Mouse (Mus musculus) stomach, postnatal 0 days (tissue): Measurements from ENCODE around the gene Rhd. TPM values are rescaled to one million over a fixed set of nuclear protein-coding genes. Genes with fewer than 3 reads are reported as not detected.

Source experiments
- ATAC-seq: fragments of 200-750 bp; cut with Nextera tagmentation; 2 replicates; pipeline ENCODE4 v1.8.0; 2017; ENCODE audit not compliant: low FRiP score, low TSS enrichment
- DNase-seq: peaks from one replicate; pipeline ENCODE4 v3.0.0-alpha.2; 2016; ENCODE audit warnings: low spot score
- H3K27ac ChIP-seq: fragments of 300-500 bp; sonication (generic); replicated peaks from 2 replicates; pipeline ENCODE4 v1.5.1; 2014; ENCODE audit warnings: mild to moderate bottlenecking, control low read depth
- H3K27me3 ChIP-seq: fragments of 300-500 bp; sonication (generic); 2 replicates; pipeline ENCODE4 v1.6.1; 2014; ENCODE audit warnings: low read length; ENCODE audit not compliant: control insufficient read depth, insufficient read depth
- H3K36me3 ChIP-seq: fragments of 300-500 bp; sonication (generic); 2 replicates; pipeline ENCODE4 v1.6.1; 2014; ENCODE audit warnings: low read length, mixed read lengths; ENCODE audit not compliant: control insufficient read depth, insufficient read depth
- H3K4me1 ChIP-seq: fragments of 300-500 bp; sonication (generic); replicated peaks from 2 replicates; pipeline ENCODE4 v1.6.1; 2014; ENCODE audit warnings: antibody characterized with exemption; ENCODE audit not compliant: control insufficient read depth, insufficient read depth
- H3K4me2 ChIP-seq: fragments of 300-500 bp; sonication (generic); replicated peaks from 2 replicates; pipeline ENCODE4 v1.6.1; 2014; ENCODE audit warnings: low read depth, mild to moderate bottlenecking, control low read depth, moderate library complexity
- H3K4me3 ChIP-seq: fragments of 300-500 bp; sonication (generic); 2 replicates; pipeline ENCODE4 v1.5.1; 2014; ENCODE audit warnings: low read depth, low read length, control low read depth
- H3K9ac ChIP-seq: fragments of 300-500 bp; sonication (generic); 2 replicates; pipeline ENCODE4 v1.6.1; 2014; ENCODE audit warnings: mild to moderate bottlenecking, low read length, control low read depth, mixed read lengths
- H3K9me3 ChIP-seq: fragments of 300-500 bp; sonication (generic); 2 replicates; pipeline ENCODE4 v1.6.1; 2016; ENCODE audit warnings: low read length; ENCODE audit not compliant: control insufficient read depth
- CTCF ChIP-seq: IDR thresholded peaks from 2 replicates; pipeline ENCODE4 v1.5.1; 2016; ENCODE audit warnings: antibody characterized with exemption, low read depth, mild to moderate bottlenecking, moderate library complexity
- EP300 ChIP-seq: optimal IDR thresholded peaks from 2 replicates; pipeline ENCODE3; 2016; ENCODE audit warnings: antibody characterized with exemption
- WGBS: fragments of 180-500 bp; shearing (Covaris S2); extraction: QIAGEN DNeasy Blood & Tissue Kit; methylation state at CpG from one replicate; pipeline ENCODE4 v1.1.7; 2014; 5-methylcytosine and 5-hydroxymethylcytosine counted together
- polyA plus RNA-seq: library from polyadenylated mRNA; unstranded; fragments of >200 nt; fragmentation: Nextera tagmentation; extraction: Ambion mirVana; gene quantifications from 2 replicates; pipeline ENCODE4 v1.2.1, GENCODE M21; 2015

Rhd gene
- polyA plus RNA-seq, 1 experiment from 2014 or later: 0.47 TPM

- TF ChIP-seq EP300: peak; percentile 68
- no peak for TF ChIP-seq CTCF
- Histone ChIP-seq H3K27ac (peak within 1 kb of the TSS; percentile 95), H3K9me3 (no peaks in the 10 kb centered on the region), H3K27me3 (no peaks in the 10 kb centered on the region), H3K4me3 (peak within 1 kb of the TSS; percentile 95), H3K4me1 (peaks cover under 1% of the 10 kb centered on the region; the same call in 1 of the 2 replicates), H3K4me2 (peak within 1 kb of the TSS; percentile 78), H3K9ac (peak within 1 kb of the TSS; percentile 91), H3K36me3 (peaks cover 38% of the 10 kb centered on the region)
- WGBS: under 1% methylated on average over 64 of the region's 68 CpGs
- DNase-seq (peak; percentile 99), ATAC-seq (peak; percentile 93)
These were observed 66.5 kb downstream of the Rhd start, which contains the start of gene Syf2 for GRCm38 (mm10) chr4:134930684-134931481. Gene Syf2 (plus strand): TSS chr4:134930898.

GRCm38 (mm10) chr4:134937240-134938176 lies 73.2 kb downstream of the Rhd start:
- Histone ChIP-seq H3K36me3 (peaks cover 24% of the 10 kb centered on the region), H3K9me3 (no peaks in the 10 kb centered on the region), H3K4me1 (no peaks in the 10 kb centered on the region), H3K27ac (no peak overlapping the region), H3K4me3 (no peak overlapping the region), H3K27me3 (no peaks in the 10 kb centered on the region), H3K9ac (no peak overlapping the region), H3K4me2 (no peak overlapping the region)
- ATAC-seq (no peak; the same call in 1 of the 2 replicates), DNase-seq (no peak)
- WGBS: 42% methylated on average over 17 of the region's 17 CpGs
- no peak for TF ChIP-seq CTCF
- TF ChIP-seq EP300: no peak

- H3K4me3 ChIP-seq: no peak overlapping the region
- H3K27me3 ChIP-seq: no peaks in the 10 kb centered on the region
- H3K36me3 ChIP-seq: peaks cover 12% of the 10 kb centered on the region
- TF ChIP-seq CTCF (no peak), EP300 (no peak)
- ATAC-seq: no peak
- WGBS: 61% methylated on average over 9 of the region's 9 CpGs
- H3K4me2 ChIP-seq: no peak overlapping the region
- no peak for DNase-seq
- no peaks in the 10 kb centered on the region for H3K9me3 ChIP-seq
- no peak overlapping the region for H3K9ac ChIP-seq
- no peak overlapping the region for H3K27ac ChIP-seq
- H3K4me1 ChIP-seq: no peaks in the 10 kb centered on the region
These were observed 75.6 kb downstream of the Rhd start for GRCm38 (mm10) chr4:134939900-134940299.

- DNase-seq (no peak), ATAC-seq (no peak)
- Histone ChIP-seq H3K36me3 (no peaks in the 10 kb centered on the region), H3K27ac (no peak overlapping the region), H3K27me3 (no peaks in the 10 kb centered on the region), H3K9me3 (no peaks in the 10 kb centered on the region), H3K4me3 (no peak overlapping the region), H3K9ac (no peak overlapping the region), H3K4me2 (no peak overlapping the region), H3K4me1 (no peaks in the 10 kb centered on the region)
- no peak for TF ChIP-seq CTCF
- TF ChIP-seq EP300: no peak
- 46% methylated on average over 27 of the region's 27 CpGs for WGBS
These were observed 79.6 kb downstream of the Rhd start for GRCm38 (mm10) chr4:134943758-134944538.

Other genes with a start within 250 kb of the Rhd start
- gene Man1c1, start 160.2 kb upstream of the Rhd start, polyA plus RNA-seq: 1.5 TPM in 2 replicates
- gene Ldlrap1, start 96.5 kb upstream of the Rhd start, polyA plus RNA-seq: 18.8 and 19.5 TPM in 2 replicates
- 20.8 and 24.1 TPM in 2 replicates for gene Maco1, start 11.2 kb upstream of the Rhd start, polyA plus RNA-seq
- gene Tmem50a, start 50.5 kb downstream of the Rhd start, polyA plus RNA-seq: 187 and 193 TPM in 2 replicates
- gene Rsrp1, start 59.1 kb downstream of the Rhd start, polyA plus RNA-seq: 278 and 283 TPM in 2 replicates
- 74.1 and 77.9 TPM in 2 replicates for gene Syf2, start 66.4 kb downstream of the Rhd start, polyA plus RNA-seq